Mouse (Mus musculus) liver, adult (tissue): ENCODE results near the gene Cenpe.

Experiments used
- GATA4 ChIP-seq: IDR thresholded peaks from 2 replicates; pipeline ENCODE4 v1.6.1; 2014; ENCODE audit warnings: mild to moderate bottlenecking, low read length; ENCODE audit not compliant: insufficient replicate concordance

Gene Cenpe

DNA sequence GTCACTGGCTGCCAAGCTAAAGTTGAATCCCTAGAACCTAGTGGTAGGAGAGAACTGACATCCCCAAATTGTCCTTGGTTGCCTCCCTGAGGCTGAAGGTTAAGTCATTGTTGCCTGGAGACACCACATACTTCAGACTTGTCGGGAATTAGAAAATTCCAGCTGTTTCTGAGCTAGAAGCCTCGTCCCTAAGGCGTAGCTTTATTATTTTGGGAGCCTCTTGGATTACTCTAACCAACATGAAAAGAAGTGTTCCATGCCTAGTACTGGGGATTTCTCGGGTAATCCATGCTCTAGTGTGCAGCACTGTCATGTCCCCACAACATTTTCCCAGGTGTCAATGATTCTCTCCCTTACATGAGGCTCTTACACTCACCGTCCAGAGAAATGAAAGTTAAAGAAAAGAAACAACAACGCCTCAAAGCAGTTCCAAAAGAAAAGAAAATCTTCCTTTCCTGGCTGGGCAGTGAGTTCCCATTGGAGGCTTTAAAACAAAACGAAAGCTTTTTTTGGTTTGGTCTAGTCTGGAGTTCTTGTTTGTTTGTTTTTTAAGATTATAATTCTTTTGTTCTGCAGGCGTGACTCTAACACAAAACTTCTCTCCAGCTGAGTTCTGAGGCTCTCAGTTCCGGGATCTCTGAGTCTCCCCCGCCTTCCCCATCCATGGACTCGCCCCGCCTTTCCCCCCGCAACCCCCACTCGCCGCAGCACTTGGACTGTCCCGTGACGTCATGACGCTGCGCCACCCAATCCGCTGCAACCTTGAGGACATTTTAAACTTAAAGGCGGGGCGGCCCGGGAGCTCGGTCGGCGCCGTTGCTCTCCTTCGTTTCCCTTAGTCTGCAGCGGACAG lies at the start of gene Cenpe:
TSS of gene Cenpe (plus strand) at position 733 of the 853 bp plus-strand sequence.
- no peak for TF ChIP-seq GATA4

DNA sequence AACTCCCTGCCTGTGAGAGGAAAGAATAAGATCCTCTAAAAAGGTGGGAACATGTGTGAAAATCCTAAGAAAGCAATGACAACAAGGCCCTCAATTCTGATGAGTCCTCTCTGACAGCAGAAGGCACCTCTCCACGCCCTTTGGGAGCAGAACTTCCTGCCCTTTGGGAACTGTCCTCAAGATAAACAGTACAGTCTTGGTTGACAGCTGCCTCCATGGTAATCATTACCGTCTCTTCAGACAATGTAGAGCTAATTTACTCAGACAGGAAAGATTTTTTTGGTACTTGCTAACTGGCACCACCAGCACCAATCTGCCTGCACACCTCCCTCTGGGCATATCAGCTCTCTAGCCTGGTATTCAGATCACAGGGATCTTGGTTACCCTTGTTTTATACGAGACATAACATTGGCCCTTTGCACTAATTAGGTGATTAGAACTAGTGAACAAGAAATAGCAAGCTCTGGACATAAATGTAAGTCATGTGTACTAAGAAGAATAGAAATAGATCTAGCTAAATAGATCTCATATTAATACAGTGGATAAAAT lies 40.4 kb upstream of the Cenpe start:
- no peak for TF ChIP-seq GATA4

DNA sequence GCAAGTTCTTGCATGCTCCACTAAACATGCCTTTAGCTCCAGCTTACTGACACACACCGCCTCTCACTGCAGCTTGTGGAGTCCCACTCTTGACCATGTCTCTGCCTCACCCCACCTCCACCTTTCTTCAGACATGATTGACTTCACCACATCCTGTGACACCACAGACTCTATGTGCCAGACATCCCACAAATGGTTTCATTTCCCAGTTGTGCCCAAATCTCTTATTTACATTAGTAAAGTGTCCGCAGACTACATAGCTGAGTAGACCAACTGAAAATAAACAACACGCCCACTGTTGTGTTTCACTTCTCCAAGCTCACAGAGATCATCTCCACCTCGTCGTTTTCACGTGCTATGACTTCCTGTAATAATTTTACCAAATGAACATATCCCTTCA lies 20.5 kb upstream of the Cenpe start:
- TF ChIP-seq GATA4, result no peak

DNA sequence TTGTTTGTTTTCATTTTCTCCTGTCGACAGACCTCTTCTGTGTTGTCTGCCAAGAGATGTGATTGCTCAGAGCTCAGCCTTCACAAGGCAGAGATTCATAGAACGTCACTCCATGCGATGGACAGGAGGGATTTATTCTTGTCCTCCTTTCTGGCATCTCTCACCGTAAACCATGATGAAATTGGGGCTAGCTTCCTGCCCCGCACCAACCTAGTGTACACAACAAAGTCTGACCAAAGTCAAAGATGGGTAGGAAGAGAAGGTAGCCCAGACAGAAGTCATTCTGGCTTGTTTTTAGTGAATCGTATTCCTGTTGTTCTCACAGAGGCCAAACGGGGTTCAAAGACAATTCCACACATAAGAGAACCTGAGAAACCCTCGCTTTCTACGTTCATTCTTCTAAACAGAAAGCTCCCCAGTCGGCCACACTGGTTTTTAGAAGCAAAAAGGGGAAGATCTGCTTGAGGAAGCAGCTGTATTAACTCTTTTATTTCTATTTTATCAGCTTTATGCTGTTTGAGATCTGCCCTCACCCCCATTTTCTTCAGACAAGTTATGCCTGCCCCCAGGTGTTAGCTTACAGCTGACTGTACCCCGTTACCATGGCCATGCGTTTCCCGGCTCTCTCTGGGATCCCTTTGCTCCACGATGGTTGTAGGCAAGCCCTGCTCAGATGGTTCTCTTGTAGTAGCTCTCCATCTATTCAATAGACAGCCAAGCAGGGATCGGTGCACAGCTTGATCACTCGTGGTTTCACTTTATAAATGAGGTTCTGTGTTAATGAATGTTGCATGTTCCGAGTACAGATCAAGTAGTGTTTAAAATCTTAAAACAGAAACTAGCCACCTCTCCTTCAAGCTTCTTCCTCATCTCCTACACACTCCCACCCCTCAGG lies 11.7 kb upstream of the Cenpe start:
- no peak for TF ChIP-seq GATA4

DNA sequence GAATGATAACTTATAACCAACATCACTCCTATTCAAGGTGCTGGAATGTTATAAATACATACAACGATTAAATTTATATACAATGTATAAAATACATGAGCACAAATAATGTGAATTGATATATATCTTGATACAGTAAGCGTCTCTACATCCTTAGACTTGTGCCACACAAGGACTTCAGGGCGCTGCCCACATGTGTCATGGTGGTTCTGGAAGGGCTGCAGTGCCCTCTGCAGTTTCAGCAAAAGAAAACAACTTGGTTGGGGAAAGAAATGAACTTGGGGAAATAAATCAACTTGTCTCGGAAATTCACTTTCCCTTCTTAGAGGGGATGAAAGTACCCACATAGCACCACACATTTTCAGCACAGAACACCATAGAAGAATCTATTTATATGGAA lies 5.7 kb upstream of the Cenpe start:
- no peak for TF ChIP-seq GATA4

DNA sequence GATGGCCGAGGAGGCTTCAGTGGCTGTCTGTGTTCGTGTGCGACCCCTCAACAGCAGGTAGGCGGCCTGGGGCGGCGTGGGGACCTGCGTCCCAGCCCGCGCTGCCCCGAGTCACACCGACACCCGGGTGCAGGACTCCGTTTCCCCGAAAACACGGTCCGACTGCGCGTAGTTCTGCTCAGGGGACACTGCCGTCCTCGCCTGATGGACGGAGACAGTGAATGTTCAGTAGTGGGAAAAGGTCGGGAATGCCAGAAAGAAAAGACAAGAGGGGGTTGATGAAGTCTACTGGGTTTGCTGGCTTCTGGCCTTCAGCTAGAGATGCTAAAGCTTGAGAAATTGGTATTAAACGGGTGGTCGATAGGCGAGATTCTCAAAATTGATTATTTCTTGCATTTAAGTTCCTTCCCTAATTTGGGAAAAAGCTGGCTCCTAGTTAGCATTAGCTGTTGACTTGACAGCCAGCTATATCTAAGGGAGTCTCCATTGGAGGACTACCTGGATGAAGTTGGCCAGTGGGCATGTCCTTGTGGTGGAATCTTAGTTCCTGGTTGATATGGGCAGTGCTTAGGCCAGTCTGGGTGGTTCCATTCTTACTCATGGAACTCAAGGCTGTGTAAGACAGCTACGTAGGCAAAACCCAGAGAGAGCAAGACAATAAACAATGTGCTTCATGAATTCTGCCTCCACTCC lies 467 bp downstream of the Cenpe start:
- no peak for TF ChIP-seq GATA4

DNA sequence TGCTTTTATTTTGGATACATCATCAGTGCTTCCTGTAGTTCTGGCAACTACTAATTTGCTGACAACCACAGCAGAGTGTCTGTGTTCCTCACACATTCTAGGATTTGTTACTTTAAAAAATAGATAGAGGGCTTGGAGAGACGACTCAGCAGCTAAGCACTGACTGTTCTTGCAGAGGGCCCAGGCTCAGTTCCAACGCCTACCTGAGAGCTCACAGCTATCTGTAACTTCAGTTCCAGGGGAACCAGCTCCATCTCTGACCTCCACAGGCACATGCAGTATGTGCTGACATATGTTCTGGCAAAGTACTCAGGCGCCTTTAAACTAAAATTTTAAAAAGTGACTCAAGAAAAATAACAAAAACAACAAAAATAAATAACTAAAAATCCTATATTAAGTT lies 19.7 kb downstream of the Cenpe start:
- TF ChIP-seq GATA4, result no peak

DNA sequence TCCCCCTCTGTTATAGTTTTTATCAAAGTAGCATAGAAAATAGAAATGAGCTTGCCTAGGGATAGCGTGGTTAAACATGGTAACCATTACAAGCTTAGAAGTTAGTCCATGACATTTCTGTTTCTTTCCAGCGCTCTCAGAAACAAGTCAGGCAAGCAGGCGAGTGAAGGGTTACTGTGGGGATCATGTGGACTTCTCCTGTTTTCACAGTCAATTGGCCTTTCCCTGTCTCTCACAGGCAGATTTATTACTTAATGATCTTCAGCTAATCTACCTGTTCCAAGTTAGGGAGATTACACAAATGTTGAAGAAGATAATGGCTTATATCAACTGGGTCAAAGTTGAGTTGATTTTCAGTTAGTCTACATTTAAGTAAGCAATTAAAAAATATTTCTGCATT lies 20.1 kb downstream of the Cenpe start:
- no peak for TF ChIP-seq GATA4

DNA sequence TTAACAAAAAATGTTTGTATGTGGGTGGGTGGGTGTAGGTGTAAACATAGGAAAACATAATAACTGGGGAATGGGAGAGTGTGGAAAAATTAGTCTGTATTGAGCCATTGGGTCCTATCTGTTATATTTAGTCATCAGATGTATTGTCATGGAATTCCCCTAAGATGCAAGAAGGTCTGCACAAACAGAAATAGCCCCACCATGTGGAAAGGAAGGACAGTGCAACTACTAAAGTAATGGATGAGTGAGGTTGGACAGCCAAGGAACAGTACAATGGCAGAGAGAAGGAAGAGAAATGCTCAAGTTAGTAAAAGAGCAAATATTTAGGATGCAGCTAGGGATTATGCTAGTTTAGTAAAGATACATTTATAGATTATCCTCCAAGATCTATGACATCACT lies 33.4 kb downstream of the Cenpe start:
- no peak for TF ChIP-seq GATA4

DNA sequence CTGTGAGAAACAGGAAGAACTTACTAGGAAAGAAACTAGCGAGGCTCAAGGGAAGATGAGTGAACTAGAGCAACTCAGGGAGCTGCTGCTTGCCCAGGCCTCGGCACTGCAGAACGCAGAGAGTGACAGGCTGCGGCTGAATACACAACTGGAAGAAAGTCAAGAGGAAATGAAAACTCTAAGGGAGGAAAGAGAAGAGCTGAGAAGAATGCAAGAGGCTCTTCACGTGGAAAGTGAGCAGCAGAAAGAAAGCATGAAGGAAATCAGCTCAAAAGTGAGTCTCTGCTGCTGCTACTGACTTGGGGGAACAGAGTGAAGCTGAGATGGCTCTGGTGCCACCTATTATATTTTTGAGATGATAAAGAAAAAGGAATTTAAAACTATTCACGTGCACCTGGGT lies 34.5 kb downstream of the Cenpe start:
- TF ChIP-seq GATA4, result no peak

DNA sequence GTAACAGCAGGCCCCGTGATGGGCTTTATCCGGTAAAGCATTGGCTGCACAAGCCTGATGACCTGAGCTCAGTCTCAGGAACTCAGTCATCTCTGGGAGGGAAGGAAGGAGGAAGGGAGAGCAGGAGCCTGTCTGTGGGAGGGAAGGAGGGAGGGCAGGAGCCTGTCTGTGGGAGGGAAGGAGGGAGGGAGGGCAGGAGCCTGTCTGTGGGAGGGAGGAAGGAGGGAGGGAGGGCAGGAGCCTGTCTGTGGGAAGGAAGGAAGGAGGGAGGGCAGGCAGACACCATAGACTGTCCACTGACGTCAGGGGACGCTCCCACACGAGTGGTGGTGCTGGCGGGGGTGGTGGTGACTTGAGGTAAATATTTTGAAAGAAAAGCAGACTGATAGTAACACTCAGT lies 36.8 kb downstream of the Cenpe start:
- TF ChIP-seq GATA4, result no peak

DNA sequence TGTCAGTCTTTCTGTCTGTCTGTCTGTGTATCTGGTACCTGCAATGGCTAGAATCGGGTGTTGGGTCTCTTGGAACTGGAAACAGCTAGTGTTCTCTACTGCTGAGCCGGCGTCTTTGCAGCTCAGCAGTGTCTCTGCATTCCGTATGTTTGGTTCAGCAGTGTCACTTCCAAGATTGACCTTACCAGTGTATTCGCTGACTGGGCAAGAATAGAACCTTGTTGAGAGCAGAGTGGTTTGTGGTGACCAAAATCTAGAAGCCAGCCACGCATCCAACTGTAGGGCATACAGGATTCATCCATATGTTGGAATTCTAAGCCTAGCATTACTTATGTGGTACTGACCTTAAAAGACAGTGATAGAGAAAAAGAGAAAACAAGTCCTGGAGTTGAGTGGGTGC lies 39.5 kb downstream of the Cenpe start:
- TF ChIP-seq GATA4, result no peak

DNA sequence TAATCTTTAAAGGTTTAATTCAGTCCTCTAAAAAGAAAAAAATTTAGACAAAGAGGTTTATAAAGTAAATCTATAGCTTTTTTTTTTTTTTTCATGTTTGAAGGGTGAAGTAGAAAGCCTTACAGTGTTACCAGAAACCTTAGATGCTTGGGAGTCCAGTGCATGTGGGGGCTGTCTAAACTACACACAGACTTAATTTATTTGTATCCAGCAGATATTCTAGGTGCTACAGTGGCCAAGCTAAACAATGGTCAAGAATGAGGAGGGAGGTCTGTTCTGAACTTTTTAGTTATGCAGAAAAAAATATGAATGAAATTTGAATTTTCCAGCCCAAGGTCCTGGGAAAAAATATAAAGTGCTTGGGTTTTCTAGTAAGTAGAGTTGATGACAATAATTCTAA lies 42.4 kb downstream of the Cenpe start:
- TF ChIP-seq GATA4, result no peak

DNA sequence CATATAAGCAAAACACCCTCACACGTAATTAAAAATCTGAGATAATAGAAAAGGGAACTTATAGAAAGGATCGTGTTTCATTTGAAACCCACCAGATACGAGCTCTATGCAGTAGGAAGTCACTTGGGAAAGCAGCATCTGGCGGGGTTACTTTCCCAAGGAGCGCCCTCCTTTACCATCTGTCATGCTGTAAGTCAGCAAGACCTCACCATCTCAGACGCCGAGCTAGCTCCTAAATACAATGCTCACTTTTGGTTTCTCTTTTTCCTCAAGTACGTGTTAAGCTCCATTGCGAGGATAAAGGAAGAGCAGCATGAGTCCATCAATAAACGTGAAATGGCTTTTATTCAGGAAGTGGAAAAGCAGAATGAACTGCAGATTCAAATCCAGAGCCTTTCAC lies 46.6 kb downstream of the Cenpe start:
- TF ChIP-seq GATA4, result no peak

DNA sequence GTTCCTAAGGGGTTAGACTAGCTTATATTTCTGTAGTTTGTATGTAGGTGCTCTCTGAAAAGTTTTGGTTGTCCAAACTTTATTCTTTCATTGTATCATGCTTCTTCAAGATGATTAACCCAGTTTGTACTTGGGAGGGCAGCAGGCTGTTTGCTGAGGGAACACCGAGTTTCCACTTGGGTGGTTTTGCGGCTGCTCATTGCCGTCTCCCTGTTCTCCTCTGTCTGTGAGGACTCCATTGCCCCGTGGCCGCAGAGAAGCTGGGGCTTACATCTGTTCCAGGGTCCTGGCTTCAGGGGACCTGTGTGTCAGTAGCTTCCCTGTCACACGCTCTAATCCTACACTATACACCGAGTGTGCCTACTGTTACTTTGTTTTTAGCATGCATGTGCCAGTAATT lies 47.9 kb downstream of the Cenpe start:
- TF ChIP-seq GATA4, result no peak
